Mouse (Mus musculus) cortical plate, adult 2 months (tissue): ENCODE measurements around the gene Lsmem1.

Source experiments
- CTCF ChIP-seq: fragments of 200-500 bp; IDR thresholded peaks from 2 replicates; pipeline ENCODE4 v1.5.1; 2011; ENCODE audit warnings: mild to moderate bottlenecking, control low read depth, low read length; ENCODE audit not compliant: insufficient read depth; ENCODE audit errors: extremely low read depth
- POLR2A ChIP-seq: fragments of 200-500 bp; IDR thresholded peaks from 2 replicates; pipeline ENCODE4 v1.6.1; 2011; ENCODE audit warnings: mild to moderate bottlenecking, low read length, control low read depth; ENCODE audit not compliant: insufficient read depth; ENCODE audit errors: extremely low read depth

- TF ChIP-seq CTCF (no peak), POLR2A (no peak)
These were observed 39.9 kb upstream of the Lsmem1 start for GRCm38 (mm10) chr12:40239161-40239560.
